Mouse (Mus musculus) midbrain, postnatal 0 days (tissue): ENCODE results near the gene Rpl34. TPM values are rescaled to one million over a fixed set of nuclear protein-coding genes. Genes with fewer than 3 reads are reported as not detected.
A peak's percentile ranks its signal among the peaks of the same experiment; 100 is the strongest.

Experiments used
- ATAC-seq: fragments of 200-750 bp; cut with Nextera tagmentation; 2 replicates; pipeline ENCODE4 v1.8.0; 2017; ENCODE audit warnings: moderate number of reproducible peaks, mild to moderate bottlenecking, moderate TSS enrichment, moderate library complexity; ENCODE audit not compliant: low FRiP score
- DNase-seq: peaks from one replicate; pipeline ENCODE4 v3.0.0-alpha.2; 2015; ENCODE audit warnings: low spot score
- H3K27ac ChIP-seq: fragments of 300-500 bp; sonication (generic); 2 replicates; pipeline ENCODE4 v1.5.1; 2014; ENCODE audit warnings: low read depth, mild to moderate bottlenecking, low read length, mixed read lengths
- H3K27me3 ChIP-seq: fragments of 300-500 bp; sonication (generic); 2 replicates; pipeline ENCODE4 v1.6.1; 2014; ENCODE audit warnings: low read length, control low read depth, mixed read lengths; ENCODE audit not compliant: insufficient read depth
- H3K36me3 ChIP-seq: fragments of 300-500 bp; sonication (generic); 2 replicates; pipeline ENCODE4 v1.6.1; 2014; ENCODE audit warnings: low read length, control low read depth, mixed read lengths; ENCODE audit not compliant: insufficient read depth
- H3K4me1 ChIP-seq: fragments of 300-500 bp; sonication (generic); 2 replicates; pipeline ENCODE4 v1.6.1; 2014; ENCODE audit warnings: mild to moderate bottlenecking, control low read depth, antibody characterized with exemption, low read length, mixed read lengths; ENCODE audit not compliant: insufficient read depth
- H3K4me2 ChIP-seq: fragments of 300-500 bp; sonication (generic); 2 replicates; pipeline ENCODE4 v1.6.1; 2014; ENCODE audit warnings: low read depth, mild to moderate bottlenecking, low read length, mixed read lengths; ENCODE audit not compliant: poor library complexity, severe bottlenecking
- H3K4me3 ChIP-seq: fragments of 300-500 bp; sonication (generic); 2 replicates; pipeline ENCODE4 v1.5.1; 2014; ENCODE audit warnings: low read depth, mild to moderate bottlenecking, low read length, moderate library complexity
- H3K9ac ChIP-seq: fragments of 300-500 bp; sonication (generic); replicated peaks from 2 replicates; pipeline ENCODE4 v1.6.1; 2014; ENCODE audit warnings: mild to moderate bottlenecking, low read length, moderate library complexity, mixed read lengths; ENCODE audit not compliant: poor library complexity, severe bottlenecking
- H3K9me3 ChIP-seq: fragments of 300-500 bp; sonication (generic); 2 replicates; pipeline ENCODE4 v1.6.1; 2016; ENCODE audit warnings: low read length, control low read depth
- CTCF ChIP-seq: IDR thresholded peaks from 2 replicates; pipeline ENCODE4 v1.5.1; 2016; ENCODE audit warnings: antibody characterized with exemption, mild to moderate bottlenecking
- WGBS: fragments of 180-500 bp; shearing (Covaris S2); extraction: QIAGEN DNeasy Blood & Tissue Kit; methylation state at CpG from one replicate; pipeline ENCODE4 v1.1.7; 2014; 5-methylcytosine and 5-hydroxymethylcytosine counted together
- polyA plus RNA-seq: library from polyadenylated mRNA; unstranded; fragments of >200 nt; fragmentation: Nextera tagmentation; extraction: Ambion mirVana; gene quantifications from 2 replicates; pipeline ENCODE4 v1.2.1, GENCODE M21; 2015
- total RNA-seq: library from RNA; depleted of rRNA; stranded (reverse); fragments of >200 nt; gene quantifications from 2 replicates; pipeline ENCODE4 v1.2.3, GENCODE M21; 2014

The Rpl34 gene
- total and polyA plus RNA-seq, 2 experiments from 2014 or later, result 411 to 496 TPM

DNA sequence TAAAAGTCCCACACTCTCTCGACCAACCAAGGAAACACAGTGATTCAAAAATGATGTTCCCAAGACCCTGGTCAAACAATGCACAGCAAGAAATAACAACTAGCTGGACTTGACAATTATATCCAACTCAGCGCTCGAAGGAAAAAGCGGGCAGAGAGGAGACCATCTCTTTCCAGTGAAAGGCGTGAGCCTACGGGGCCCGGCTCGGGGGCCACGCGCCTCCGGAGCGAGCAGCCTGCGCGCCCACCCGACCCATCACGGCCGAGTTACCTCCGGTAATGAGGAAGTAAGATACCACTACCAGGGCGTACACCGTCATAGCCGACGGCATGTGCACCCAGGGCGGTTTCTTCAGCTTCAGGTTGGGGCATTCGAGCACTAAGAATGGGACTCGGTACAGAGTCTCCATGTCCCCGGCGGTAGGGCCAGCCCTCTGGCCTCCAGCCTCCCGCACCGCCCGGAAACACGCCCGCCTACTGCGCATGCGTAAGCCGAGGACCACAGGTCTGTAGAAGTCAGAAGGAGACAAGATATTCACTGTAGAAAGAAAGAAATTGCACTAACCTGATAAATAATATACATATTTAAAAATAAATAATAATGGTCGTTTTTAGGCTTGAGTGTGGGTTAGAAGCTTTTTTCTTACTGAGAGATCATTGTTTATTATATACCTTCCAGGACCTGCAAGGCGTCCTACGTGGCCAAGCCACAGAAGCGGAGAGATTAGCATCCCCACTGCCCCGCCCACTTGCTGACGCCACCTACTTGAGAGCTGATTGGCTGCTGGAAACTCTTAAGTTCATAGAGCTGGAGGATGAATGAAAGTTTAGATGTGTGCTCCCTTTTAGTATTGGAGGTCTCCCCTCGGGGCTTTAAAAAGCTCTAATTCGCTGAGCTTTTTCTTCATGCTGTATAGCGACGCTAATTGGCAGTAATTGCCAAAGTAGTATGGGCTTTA is 21.0 kb downstream of the Rpl34 start, which contains the start of gene Ostc:
Ostc (minus strand) TSS at position 478 of the 958 bp plus-strand sequence.
- Histone ChIP-seq H3K9ac (peak within 1 kb of the TSS; percentile 81), H3K4me2 (peak within 1 kb of the TSS; percentile 81), H3K36me3 (no peaks in the 10 kb centered on the region), H3K4me3 (peak within 1 kb of the TSS; percentile 73), H3K27me3 (no peaks in the 10 kb centered on the region), H3K9me3 (no peaks in the 10 kb centered on the region), H3K27ac (peak within 1 kb of the TSS; percentile 85), H3K4me1 (peaks cover 9% of the 10 kb centered on the region; the same call in 1 of the 2 replicates)
- ATAC-seq (peak; percentile 96), DNase-seq (peak; percentile 98)
- TF ChIP-seq CTCF, result no peak
- 0% methylated on average over 45 of the region's 45 CpGs for WGBS

DNA sequence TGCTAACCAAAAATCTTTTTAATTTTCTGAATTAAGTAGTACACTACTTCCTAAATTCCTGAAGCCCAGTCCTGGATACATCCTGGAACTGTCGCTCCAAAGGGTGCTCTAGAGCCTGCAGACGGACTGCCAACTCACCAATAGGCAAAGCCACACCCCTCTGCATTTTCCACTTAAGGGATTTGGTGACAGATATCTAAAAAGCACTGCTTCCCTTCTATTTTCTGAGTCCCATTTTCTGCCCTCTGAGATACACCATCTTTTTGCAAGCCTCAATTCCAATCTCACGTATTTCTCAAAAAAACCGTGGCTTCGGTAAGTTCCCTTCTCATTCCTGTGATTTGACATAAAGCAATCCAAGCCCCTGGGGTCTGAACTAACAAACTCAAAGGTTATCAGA is 21.7 kb downstream of the Rpl34 start:
- peak overlapping the region; percentile 81 for H3K9ac ChIP-seq

DNA sequence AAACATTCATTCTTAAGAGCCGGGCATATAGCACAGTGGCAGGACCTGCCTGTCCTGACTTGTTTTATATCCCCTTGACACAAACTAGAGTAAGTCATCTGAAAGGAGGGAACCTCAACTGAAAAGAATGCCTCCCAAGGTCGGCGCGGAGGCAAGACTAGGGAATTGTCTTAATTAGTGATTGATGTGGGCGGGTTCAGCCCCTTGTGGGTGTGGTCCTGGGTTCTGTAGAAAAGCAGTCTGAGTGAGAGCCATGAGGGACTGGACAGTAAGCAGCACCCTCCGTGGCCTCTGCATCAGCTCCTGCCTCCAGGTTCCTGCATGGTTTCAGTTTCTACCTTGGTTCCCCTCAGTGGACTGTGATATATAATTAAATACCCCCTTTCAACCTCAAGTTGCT is 27.9 kb downstream of the Rpl34 start:
- no peaks in the 10 kb centered on the region for H3K9me3 ChIP-seq
- no peak overlapping the region for H3K4me2 ChIP-seq
- no peak overlapping the region for H3K4me3 ChIP-seq
- no peak overlapping the region for H3K9ac ChIP-seq
- H3K27ac ChIP-seq, result no peak overlapping the region
- TF ChIP-seq CTCF, result no peak
- 76% methylated on average over 6 of the region's 6 CpGs for WGBS
- no peaks in the 10 kb centered on the region for H3K27me3 ChIP-seq
- DNase-seq (no peak), ATAC-seq (no peak)
- 0 out of 2 replicates have a peak, but pooled peaks cover 2% of the 10 kb centered on the region for H3K4me1 ChIP-seq
- peaks cover 36% of the 10 kb centered on the region for H3K36me3 ChIP-seq

More for the DNA sequence above, 21.7 kb downstream of the Rpl34 start:
- Histone ChIP-seq H3K36me3 (no peaks in the 10 kb centered on the region), H3K27ac (peak overlapping the region; percentile 85; the same call in 1 of the 2 replicates), H3K4me3 (peak overlapping the region; percentile 73), H3K27me3 (no peaks in the 10 kb centered on the region), H3K9me3 (no peaks in the 10 kb centered on the region), H3K4me2 (peak overlapping the region; percentile 81), H3K4me1 (peaks cover 9% of the 10 kb centered on the region; the same call in 1 of the 2 replicates)
- DNase-seq, result no peak
- no peak for ATAC-seq
- 0% methylated on average over 5 of the region's 5 CpGs for WGBS
- no peak for TF ChIP-seq CTCF

DNA sequence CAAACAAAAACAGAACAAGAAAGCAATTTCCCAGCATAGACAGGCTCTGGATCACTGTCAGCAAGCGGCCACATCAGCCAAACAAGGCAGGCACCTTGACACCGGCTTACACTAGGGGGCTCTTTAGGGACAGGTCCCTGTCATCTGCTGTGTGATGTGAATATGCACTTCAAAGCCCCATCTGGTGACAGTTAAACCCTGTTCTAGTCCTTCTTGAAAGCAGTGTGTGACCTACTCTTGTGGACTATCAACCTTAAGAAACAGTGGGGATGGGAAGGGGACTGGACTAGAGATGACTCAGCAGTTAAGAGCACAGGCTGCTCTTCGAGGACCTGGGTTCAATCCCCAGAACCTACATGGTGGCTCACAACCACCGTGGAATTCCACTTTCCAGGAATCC is 32.6 kb downstream of the Rpl34 start:
- Histone ChIP-seq H3K36me3 (peaks cover 43% of the 10 kb centered on the region), H3K9me3 (no peaks in the 10 kb centered on the region), H3K4me3 (no peak overlapping the region), H3K9ac (no peak overlapping the region), H3K27ac (no peak overlapping the region), H3K27me3 (no peaks in the 10 kb centered on the region), H3K4me1 (no peaks in the 10 kb centered on the region), H3K4me2 (no peak overlapping the region)
- DNase-seq, result no peak
- peak; percentile 14; the same call in 1 of the 2 replicates for TF ChIP-seq CTCF
- WGBS, result 82% methylated on average over 4 of the region's 4 CpGs
- no peak for ATAC-seq

DNA sequence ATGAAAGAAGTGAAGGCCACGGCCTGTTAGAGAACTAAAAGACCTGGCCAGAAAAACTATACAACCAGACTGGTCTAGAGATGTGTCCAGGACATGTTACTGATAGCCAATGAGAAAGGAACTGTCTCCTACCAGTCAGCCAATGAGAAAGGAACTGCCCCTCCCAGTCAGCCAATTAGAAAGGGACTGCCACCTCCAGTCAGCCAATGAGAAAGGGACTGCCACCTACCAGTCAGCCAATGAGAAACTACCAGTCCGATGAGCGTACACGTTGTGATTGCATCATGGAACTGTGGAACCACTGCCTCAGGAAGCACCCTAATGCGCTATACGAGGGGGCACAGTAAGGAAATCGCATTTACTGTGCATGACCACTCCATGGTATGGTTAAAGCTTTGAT is 35.5 kb downstream of the Rpl34 start:
- ATAC-seq, result 0 out of 2 replicates have a peak, but pooled peaks have one; percentile 27
- Histone ChIP-seq H3K36me3 (peaks cover 24% of the 10 kb centered on the region), H3K9me3 (no peaks in the 10 kb centered on the region), H3K27ac (no peak overlapping the region), H3K4me2 (no peak overlapping the region), H3K4me1 (peaks cover 6% of the 10 kb centered on the region; the same call in 1 of the 2 replicates), H3K27me3 (no peaks in the 10 kb centered on the region), H3K4me3 (no peak overlapping the region), H3K9ac (no peak overlapping the region)
- TF ChIP-seq CTCF, result no peak
- 92% methylated on average over 7 of the region's 7 CpGs for WGBS
- no peak for DNase-seq
